Mouse (Mus musculus): ENCODE data around the gene Runx3. TPM values are rescaled to one million over a fixed set of nuclear protein-coding genes. Genes with fewer than 3 reads are reported as not detected.

The Runx3 gene
- polyA plus RNA-seq, 1 experiment from 2014 or later: 0.57 TPM

DNA sequence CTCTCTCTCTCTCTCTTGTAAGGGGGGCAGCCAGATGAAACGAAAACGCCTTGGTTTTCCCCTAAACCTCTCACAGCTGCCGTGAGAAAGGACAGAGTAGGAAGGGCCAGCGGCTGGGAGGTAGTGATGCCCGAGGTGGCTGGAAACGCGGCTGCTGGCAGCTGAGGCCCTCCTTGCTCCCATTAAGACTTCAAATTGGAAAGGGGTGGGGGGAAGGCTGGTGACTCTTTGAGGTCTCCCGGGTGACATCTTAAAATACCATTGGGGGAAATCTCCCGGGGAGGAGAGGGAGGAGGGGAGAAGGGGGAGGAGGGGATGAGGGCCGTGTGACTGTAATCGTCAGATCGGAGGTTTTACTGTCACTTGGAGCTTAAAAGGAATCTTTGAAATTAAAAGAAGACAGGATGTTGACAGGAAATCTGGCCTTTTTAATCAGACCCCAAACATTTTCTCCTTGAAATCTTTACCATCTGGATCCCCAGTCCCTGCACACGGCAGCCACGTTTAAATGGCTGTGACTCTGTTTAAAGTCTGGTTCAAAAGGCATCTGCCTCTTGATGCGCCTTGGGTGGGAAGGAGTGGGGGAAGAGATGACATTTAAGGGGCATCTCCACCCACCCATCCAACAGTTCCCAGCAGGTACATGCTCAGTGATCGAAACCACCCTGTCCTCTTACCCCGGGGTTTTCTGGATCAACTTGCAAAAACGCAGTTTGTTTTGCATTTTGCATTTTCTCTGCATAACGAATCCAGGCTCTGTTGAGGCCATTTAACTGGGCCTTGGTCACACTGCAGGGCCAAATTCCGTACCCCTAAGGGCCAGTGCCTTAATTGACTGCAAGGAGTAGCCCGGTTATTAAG, 33.9 kb downstream of the Runx3 start:
- H3K27ac ChIP-seq (replicated peaks; ENCODE audit: low read depth, low read length): no peak overlapping the region
- no peak overlapping the region for H3K9ac ChIP-seq (ENCODE audit: low read length)
- no peak overlapping the region for H3K4me2 ChIP-seq (ENCODE audit: low read depth, severe bottlenecking)
- peak; percentile 63 for DNase-seq (ENCODE audit: low spot score)
- 1% methylated on average over 21 of the region's 21 CpGs for WGBS
- H3K4me3 ChIP-seq (ENCODE audit: low read depth, low read length): no peak overlapping the region
- H3K9me3 ChIP-seq (ENCODE audit: control insufficient read depth, low read length): no peaks in the 10 kb centered on the region
- no peak for ATAC-seq (ENCODE audit: insufficient number of reproducible peaks, low FRiP score, low TSS enrichment, low read depth)
- H3K27me3 ChIP-seq (ENCODE audit: control insufficient read depth, insufficient read depth, low read length): peaks cover 97% of the 10 kb centered on the region
- H3K4me1 ChIP-seq (ENCODE audit: control insufficient read depth, insufficient read depth, low read length): peaks cover 49% of the 10 kb centered on the region
- no peaks in the 10 kb centered on the region for H3K36me3 ChIP-seq (ENCODE audit: control insufficient read depth, insufficient read depth, low read length)

DNA sequence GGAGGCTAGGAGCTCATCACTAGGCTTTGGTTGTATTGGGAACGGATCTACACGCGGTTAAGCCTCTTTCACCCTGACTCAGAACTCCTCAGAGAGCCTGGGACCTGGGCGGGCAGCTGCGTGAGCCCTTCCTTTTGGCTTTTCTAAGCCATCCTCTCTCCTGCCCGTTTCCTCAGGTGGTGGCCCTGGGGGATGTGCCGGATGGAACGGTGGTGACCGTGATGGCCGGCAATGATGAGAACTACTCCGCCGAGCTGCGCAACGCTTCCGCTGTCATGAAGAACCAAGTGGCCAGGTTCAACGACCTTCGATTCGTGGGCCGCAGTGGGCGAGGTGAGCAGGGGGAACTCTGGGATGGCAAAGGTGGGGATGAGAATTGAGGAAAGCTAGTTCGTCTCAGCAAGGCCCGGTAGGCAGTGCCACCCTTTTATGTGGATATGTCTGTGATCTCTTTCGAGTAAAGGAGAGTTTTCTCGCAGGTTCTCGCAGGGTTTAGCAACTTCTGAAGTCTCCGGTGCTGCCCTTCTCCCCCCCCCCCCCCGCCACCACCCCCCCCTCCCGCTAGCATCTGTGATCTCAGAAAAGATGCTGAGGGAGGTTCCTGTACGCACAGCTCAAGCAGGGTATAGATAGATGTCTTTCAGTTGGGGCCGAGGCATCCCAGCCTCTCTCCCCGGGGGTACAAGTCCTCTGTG, 34.8 kb downstream of the Runx3 start:
- Histone ChIP-seq H3K4me1 (ENCODE audit: control insufficient read depth, insufficient read depth, low read length) (peaks cover 49% of the 10 kb centered on the region), H3K9ac (ENCODE audit: low read length) (no peak overlapping the region), H3K4me3 (ENCODE audit: low read depth, low read length) (no peak overlapping the region), H3K27me3 (ENCODE audit: control insufficient read depth, insufficient read depth, low read length) (peaks cover 87% of the 10 kb centered on the region), H3K4me2 (ENCODE audit: low read depth, severe bottlenecking) (no peak overlapping the region), H3K9me3 (ENCODE audit: control insufficient read depth, low read length) (no peaks in the 10 kb centered on the region), H3K36me3 (ENCODE audit: control insufficient read depth, insufficient read depth, low read length) (no peaks in the 10 kb centered on the region), H3K27ac (replicated peaks; ENCODE audit: low read depth, low read length) (no peak overlapping the region)
- DNase-seq (ENCODE audit: low spot score) (peak; percentile 68), ATAC-seq (ENCODE audit: insufficient number of reproducible peaks, low FRiP score, low TSS enrichment, low read depth) (no peak)
- 1% methylated on average over 30 of the region's 31 CpGs for WGBS

DNA sequence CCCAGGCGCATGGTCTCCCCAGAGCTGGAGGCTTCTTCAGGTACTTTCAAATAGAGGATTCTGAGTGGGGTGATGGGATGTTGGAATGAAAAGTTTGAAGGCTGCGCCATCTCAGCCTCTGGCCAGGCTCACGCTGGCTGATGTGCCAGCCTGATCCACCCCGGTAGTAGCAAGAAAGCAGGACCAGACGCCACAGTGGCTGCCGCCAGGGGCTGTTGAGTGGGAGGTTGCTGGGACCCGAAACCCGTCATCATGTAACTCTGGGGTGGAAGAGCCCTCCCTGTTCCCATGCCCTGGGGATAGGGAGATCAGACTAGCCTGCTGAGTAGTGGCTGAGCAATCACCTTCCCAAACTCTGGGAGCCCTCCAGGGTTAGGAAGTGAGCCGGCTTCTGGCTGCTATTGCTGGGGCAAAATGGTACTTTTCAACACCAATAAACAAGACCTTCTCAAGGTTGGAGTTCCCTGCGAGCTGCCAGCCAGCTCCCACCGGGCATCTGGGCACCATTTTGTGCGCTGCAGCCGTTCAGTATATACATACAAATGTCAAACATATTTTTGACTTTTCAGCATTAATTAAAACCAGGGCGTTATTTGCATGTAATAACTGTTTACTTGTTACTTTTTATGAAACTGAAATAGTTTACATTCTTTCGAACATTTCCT, 35.5 kb downstream of the Runx3 start:
- ATAC-seq (ENCODE audit: insufficient number of reproducible peaks, low FRiP score, low TSS enrichment, low read depth) (no peak), DNase-seq (ENCODE audit: low spot score) (peak; percentile 64)
- H3K27ac ChIP-seq (replicated peaks; ENCODE audit: low read depth, low read length): no peak overlapping the region
- H3K9ac ChIP-seq (ENCODE audit: low read length): no peak overlapping the region
- H3K4me2 ChIP-seq (ENCODE audit: low read depth, severe bottlenecking): no peak overlapping the region
- no peaks in the 10 kb centered on the region for H3K9me3 ChIP-seq (ENCODE audit: control insufficient read depth, low read length)
- H3K4me3 ChIP-seq (ENCODE audit: low read depth, low read length): no peak overlapping the region
- peaks cover 85% of the 10 kb centered on the region for H3K27me3 ChIP-seq (ENCODE audit: control insufficient read depth, insufficient read depth, low read length)
- peaks cover 49% of the 10 kb centered on the region for H3K4me1 ChIP-seq (ENCODE audit: control insufficient read depth, insufficient read depth, low read length)
- H3K36me3 ChIP-seq (ENCODE audit: control insufficient read depth, insufficient read depth, low read length): no peaks in the 10 kb centered on the region
- 5% methylated on average over 15 of the region's 15 CpGs for WGBS

DNA sequence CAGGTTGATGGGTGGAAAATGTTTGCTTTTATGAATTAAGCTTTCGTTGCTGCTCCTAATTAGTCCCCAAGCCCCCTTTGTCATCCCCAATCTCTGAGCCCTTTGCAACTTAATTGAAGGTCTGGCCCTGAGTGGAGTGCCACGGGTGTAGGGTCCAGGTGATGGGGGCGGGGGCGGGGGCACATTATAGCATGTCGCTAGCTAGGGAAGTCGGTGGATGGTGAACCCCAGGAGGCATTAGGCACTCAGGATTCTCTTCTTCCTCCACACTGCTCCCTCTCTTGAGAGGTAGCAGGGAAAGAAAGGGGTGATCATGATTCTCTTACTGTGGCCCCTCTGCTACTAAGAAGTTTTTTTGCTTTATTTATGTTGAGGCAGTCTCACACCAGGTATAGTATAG, 36.1 kb downstream of the Runx3 start:
- ATAC-seq (ENCODE audit: insufficient number of reproducible peaks, low FRiP score, low TSS enrichment, low read depth) (no peak), DNase-seq (ENCODE audit: low spot score) (peak; percentile 30)
- Histone ChIP-seq H3K4me1 (ENCODE audit: control insufficient read depth, insufficient read depth, low read length) (peaks cover 48% of the 10 kb centered on the region), H3K4me3 (ENCODE audit: low read depth, low read length) (no peak overlapping the region), H3K9ac (ENCODE audit: low read length) (no peak overlapping the region), H3K27ac (replicated peaks; ENCODE audit: low read depth, low read length) (no peak overlapping the region), H3K27me3 (ENCODE audit: control insufficient read depth, insufficient read depth, low read length) (peaks cover 79% of the 10 kb centered on the region), H3K4me2 (ENCODE audit: low read depth, severe bottlenecking) (no peak overlapping the region), H3K36me3 (ENCODE audit: control insufficient read depth, insufficient read depth, low read length) (no peaks in the 10 kb centered on the region), H3K9me3 (ENCODE audit: control insufficient read depth, low read length) (no peaks in the 10 kb centered on the region)
- 8% methylated on average over 6 of the region's 6 CpGs for WGBS

DNA sequence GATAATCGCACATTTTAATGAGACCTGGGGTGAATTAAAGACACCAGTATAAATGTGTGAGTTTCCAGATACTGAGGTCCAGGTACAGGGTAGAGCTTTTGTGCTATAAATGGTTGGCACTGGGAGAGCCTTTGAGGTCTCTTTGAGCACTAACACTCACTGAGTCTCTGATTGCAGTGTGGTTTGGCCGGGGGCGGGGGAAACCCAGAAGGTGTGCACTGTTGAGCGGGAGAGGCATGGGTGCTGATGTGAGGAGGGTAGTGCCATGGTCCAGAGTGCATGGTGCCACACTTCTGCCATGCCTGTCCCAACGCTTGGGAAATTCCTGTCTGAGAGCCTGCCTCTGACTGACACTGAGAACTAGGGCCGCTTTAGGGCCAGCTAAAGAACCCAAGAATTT, 36.9 kb downstream of the Runx3 start:
- Histone ChIP-seq H3K4me2 (ENCODE audit: low read depth, severe bottlenecking) (no peak overlapping the region), H3K36me3 (ENCODE audit: control insufficient read depth, insufficient read depth, low read length) (no peaks in the 10 kb centered on the region), H3K9me3 (ENCODE audit: control insufficient read depth, low read length) (no peaks in the 10 kb centered on the region), H3K4me1 (ENCODE audit: control insufficient read depth, insufficient read depth, low read length) (peaks cover 43% of the 10 kb centered on the region), H3K4me3 (ENCODE audit: low read depth, low read length) (no peak overlapping the region), H3K9ac (ENCODE audit: low read length) (no peak overlapping the region), H3K27me3 (ENCODE audit: control insufficient read depth, insufficient read depth, low read length) (peaks cover 71% of the 10 kb centered on the region), H3K27ac (replicated peaks; ENCODE audit: low read depth, low read length) (no peak overlapping the region)
- 7% methylated on average over 6 of the region's 6 CpGs for WGBS
- DNase-seq (ENCODE audit: low spot score): peak; percentile 24
- no peak for ATAC-seq (ENCODE audit: insufficient number of reproducible peaks, low FRiP score, low TSS enrichment, low read depth)

DNA sequence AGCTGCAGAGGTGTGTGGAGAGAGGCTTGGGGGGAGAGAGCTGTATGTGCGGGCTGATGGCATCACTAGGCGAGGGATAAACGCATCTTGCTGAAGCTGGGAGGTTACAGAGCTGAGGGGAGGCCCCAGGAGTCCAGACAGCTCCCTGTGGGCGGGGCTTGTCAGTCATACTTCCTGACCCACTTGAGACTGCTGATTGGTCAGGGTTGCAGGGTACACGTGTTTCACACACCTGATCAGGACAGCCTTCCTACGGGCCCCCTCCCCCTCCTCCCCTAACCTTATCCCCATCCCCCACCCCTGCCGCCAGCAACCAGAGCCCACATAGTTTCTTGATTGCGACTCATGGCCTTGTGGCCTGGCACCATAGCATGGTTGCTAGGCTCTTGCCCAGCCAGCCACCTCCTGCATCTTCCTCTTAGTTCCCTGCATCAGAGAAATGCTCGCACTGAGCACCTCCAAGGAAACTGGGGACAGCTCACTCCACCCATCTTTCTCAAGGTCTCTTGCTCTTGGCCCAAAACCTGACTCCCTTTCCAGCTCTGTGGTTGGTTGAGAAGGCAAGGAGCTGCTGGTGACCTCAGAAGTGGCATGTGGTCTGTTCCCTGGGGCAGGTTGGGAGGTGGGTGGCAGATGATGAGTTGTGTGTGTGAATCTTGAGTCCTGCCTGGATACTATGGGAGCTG, 38.4 kb downstream of the Runx3 start:
- ATAC-seq (ENCODE audit: insufficient number of reproducible peaks, low FRiP score, low TSS enrichment, low read depth) (peak; percentile 63; the same call in 1 of the 2 replicates), DNase-seq (ENCODE audit: low spot score) (peak; percentile 58)
- no peak overlapping the region; the same call in 1 of the 2 replicates for H3K4me3 ChIP-seq (ENCODE audit: low read depth, low read length)
- no peaks in the 10 kb centered on the region for H3K36me3 ChIP-seq (ENCODE audit: control insufficient read depth, insufficient read depth, low read length)
- H3K4me2 ChIP-seq (ENCODE audit: low read depth, severe bottlenecking): no peak overlapping the region; the same call in 1 of the 2 replicates
- no peak overlapping the region; the same call in 1 of the 2 replicates for H3K9ac ChIP-seq (ENCODE audit: low read length)
- H3K27ac ChIP-seq (replicated peaks; ENCODE audit: low read depth, low read length): no peak overlapping the region
- H3K9me3 ChIP-seq (ENCODE audit: control insufficient read depth, low read length): no peaks in the 10 kb centered on the region
- 3% methylated on average over 9 of the region's 9 CpGs for WGBS
- peaks cover 56% of the 10 kb centered on the region for H3K27me3 ChIP-seq (ENCODE audit: control insufficient read depth, insufficient read depth, low read length)
- H3K4me1 ChIP-seq (ENCODE audit: control insufficient read depth, insufficient read depth, low read length): peaks cover 31% of the 10 kb centered on the region

DNA sequence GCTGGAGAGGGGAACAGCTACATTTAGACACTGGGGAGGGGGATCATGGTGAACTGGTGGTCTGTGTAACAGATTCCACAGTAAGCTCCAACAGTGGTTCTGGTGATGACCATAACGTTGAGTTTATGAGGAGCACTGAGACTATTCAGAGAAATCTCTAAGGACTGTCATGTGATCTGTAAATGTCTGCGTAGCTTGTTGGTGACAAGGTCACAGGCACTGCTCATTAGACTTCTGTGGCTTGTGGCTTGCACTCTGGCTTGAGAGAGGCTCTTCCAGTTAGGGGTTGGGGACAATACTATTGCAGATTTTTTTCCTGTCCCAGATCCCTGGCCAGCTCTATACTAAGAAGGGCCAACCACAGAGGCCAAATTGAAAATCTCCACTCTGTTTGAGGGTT, 39.2 kb downstream of the Runx3 start:
- no peaks in the 10 kb centered on the region for H3K9me3 ChIP-seq (ENCODE audit: control insufficient read depth, low read length)
- DNase-seq (ENCODE audit: low spot score) (no peak), ATAC-seq (ENCODE audit: insufficient number of reproducible peaks, low FRiP score, low TSS enrichment, low read depth) (no peak)
- H3K36me3 ChIP-seq (ENCODE audit: control insufficient read depth, insufficient read depth, low read length): no peaks in the 10 kb centered on the region
- no peak overlapping the region for H3K9ac ChIP-seq (ENCODE audit: low read length)
- H3K4me3 ChIP-seq (ENCODE audit: low read depth, low read length): no peak overlapping the region
- no peak overlapping the region for H3K4me2 ChIP-seq (ENCODE audit: low read depth, severe bottlenecking)
- no peak overlapping the region for H3K27ac ChIP-seq (replicated peaks; ENCODE audit: low read depth, low read length)
- 57% methylated on average over 2 of the region's 2 CpGs for WGBS
- peaks cover 28% of the 10 kb centered on the region for H3K4me1 ChIP-seq (ENCODE audit: control insufficient read depth, insufficient read depth, low read length)
- peaks cover 51% of the 10 kb centered on the region for H3K27me3 ChIP-seq (ENCODE audit: control insufficient read depth, insufficient read depth, low read length)

DNA sequence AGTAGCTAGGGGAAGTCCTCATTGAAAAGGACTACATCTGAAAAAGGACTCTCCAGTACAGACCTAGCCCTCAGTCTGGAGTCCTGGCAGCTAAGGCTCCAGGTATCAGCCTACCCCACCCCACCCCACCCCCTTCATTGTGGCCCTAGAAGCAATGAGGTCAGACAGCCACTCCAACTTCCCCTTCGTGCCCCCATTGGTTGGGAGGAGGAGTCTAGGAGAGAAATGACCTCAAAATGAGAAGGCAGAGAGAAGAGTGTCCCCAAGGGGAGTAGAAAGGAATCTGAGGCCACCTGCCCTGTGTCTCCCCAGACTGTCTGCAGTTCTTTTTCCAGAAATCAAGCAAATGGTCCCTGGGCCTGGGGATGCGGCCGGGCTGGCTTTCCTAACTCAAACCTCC, 39.7 kb downstream of the Runx3 start:
- Histone ChIP-seq H3K4me3 (ENCODE audit: low read depth, low read length) (no peak overlapping the region), H3K9ac (ENCODE audit: low read length) (no peak overlapping the region), H3K27me3 (ENCODE audit: control insufficient read depth, insufficient read depth, low read length) (peaks cover 46% of the 10 kb centered on the region), H3K4me2 (ENCODE audit: low read depth, severe bottlenecking) (no peak overlapping the region), H3K36me3 (ENCODE audit: control insufficient read depth, insufficient read depth, low read length) (no peaks in the 10 kb centered on the region), H3K27ac (replicated peaks; ENCODE audit: low read depth, low read length) (no peak overlapping the region), H3K9me3 (ENCODE audit: control insufficient read depth, low read length) (no peaks in the 10 kb centered on the region), H3K4me1 (ENCODE audit: control insufficient read depth, insufficient read depth, low read length) (peaks cover 25% of the 10 kb centered on the region)
- ATAC-seq (ENCODE audit: insufficient number of reproducible peaks, low FRiP score, low TSS enrichment, low read depth) (no peak), DNase-seq (ENCODE audit: low spot score) (no peak)
- 58% methylated on average over 3 of the region's 3 CpGs for WGBS
